Comparison of ENCODE assay signal across 15 mouse cellular contexts in genomic region chr2:168685909-168686308, GRCm38 (mm10).
"Had no signal": no experiment of that assay in that cellular context is flagged by ENCODE, and none has a peak within 500 bp of the region (broad histone marks: within the 10 kb centered on the region; RNA-seq: fewer than 3 reads in every experiment).

No protein-coding gene starts in this region.

- DNase-seq: retina, postnatal 1 day; right cerebral cortex, adult 18-20 months; right cerebral cortex, postnatal 14 days; right cerebral cortex, postnatal 25 days; right cerebral cortex, postnatal 4 days; spleen, adult 18-20 months; thymus, adult 18-20 months; thymus, adult 2 months; thymus, postnatal 14 days; thymus, postnatal 25 days; thymus, postnatal 36 days; thymus, postnatal 4 days had no signal

- H3K27ac ChIP-seq: stomach, embryonic 15.5 days; stomach, postnatal 0 days had no signal

- H3K4me1 ChIP-seq: stomach, embryonic 15.5 days had no signal

- H3K27me3 ChIP-seq: neural tube, embryonic 15.5 days; stomach, embryonic 15.5 days had no signal

- H3K4me3 ChIP-seq: neural tube, embryonic 15.5 days; stomach, embryonic 15.5 days had no signal

- H3K9ac ChIP-seq: neural tube, embryonic 15.5 days; stomach, embryonic 15.5 days had no signal

- H3K4me2 ChIP-seq: neural tube, embryonic 15.5 days; stomach, embryonic 15.5 days had no signal

- H3K9me3 ChIP-seq: neural tube, embryonic 15.5 days; stomach, embryonic 15.5 days had no signal

- H3K36me3 ChIP-seq: stomach, embryonic 15.5 days had no signal
